Mouse (Mus musculus) telencephalon, adult 2 months (tissue): ENCODE data around the gene Eepd1.

Source experiments
- DNase-seq: peaks from one replicate; pipeline ENCODE4 v3.0.0-alpha.2; 2011; ENCODE audit warnings: low read depth, low spot score

Eepd1 gene

DNA sequence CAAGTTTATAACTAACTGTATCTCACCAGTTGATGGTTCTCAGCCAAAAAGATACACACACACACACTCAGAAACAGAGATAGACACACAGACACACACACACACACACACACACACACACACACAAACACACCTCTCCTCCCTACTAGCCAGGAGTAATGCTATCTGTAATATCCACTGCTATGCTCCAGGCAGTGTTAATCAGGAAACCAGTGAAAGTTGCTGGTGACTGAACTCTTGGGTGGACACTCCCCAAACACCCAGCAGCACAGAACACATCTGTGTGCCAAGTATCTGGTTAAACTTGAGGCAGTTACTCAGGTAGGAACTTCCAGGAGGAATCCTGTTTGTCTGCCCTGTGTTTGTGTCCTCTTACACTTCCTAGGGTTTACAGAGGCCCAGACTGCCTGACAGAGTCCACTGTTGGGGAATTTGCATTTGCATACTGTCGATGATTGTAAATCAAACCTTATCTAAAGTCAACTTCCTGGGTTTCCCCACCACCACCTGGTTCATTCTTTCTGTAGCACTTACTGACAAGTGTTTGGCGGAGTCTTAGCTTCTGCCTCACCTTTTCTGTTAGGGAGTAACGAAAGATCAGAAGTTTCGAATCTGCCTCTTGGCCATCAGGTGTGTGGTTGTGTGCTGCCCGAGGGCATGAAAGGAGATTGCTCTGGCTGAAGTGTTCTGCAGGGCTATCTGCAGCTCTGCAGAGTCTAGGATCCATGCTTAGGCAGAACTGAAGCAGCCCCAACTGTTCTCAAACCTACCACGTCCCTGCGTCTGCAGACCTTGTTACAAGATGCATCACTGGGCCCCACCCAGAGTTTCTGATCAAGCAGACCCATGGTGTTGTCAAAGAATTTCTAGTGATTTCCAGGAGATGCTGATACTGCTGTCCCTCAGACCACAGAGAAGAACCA is 97.6 kb downstream of the Eepd1 start:
- DNase-seq = no peak

DNA sequence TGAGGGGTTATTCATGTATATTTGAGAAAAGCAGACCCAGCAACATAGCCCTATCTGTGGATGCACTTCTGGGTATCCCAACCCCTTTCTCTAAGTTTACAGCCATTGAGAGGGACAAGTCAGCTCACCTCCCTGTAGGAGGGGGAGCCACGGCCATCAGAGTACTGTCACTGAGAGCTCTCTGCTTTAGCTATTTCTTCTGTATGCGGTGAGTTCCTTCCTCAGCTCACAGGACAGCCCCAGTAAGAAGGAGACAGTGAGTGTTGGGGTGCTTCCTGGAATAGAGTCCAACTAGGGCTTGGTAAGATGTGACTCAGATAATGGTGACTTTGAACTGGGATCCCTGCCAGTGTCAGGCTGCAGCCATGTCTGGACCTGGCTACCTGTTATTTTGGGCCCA is 102.3 kb downstream of the Eepd1 start:
- DNase-seq = no peak

GRCm38 (mm10) chr9:25585614-25586013 is 104.3 kb downstream of the Eepd1 start:
- DNase-seq = no peak

GRCm38 (mm10) chr9:25588581-25588980 is 107.2 kb downstream of the Eepd1 start:
- no peak for DNase-seq

DNA sequence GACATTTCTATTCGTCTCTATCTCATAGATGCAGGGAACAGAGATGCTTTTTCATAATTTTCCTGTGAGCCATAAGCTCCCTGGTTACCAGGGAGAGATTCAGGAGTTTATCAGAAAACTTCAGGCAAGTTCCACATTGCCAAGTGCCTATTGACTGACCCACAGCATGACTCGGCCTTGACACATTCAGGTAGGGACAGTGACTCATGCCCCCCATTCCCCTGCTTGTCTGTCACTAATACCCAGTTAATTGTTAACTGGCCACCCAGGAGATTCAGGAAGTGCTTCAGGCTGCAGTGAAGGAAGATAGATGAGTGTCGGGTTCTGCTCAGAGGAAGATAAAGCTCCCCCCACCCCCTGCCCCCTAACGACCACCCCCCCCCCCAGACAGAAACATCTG is 109.4 kb downstream of the Eepd1 start:
- no peak for DNase-seq

DNA sequence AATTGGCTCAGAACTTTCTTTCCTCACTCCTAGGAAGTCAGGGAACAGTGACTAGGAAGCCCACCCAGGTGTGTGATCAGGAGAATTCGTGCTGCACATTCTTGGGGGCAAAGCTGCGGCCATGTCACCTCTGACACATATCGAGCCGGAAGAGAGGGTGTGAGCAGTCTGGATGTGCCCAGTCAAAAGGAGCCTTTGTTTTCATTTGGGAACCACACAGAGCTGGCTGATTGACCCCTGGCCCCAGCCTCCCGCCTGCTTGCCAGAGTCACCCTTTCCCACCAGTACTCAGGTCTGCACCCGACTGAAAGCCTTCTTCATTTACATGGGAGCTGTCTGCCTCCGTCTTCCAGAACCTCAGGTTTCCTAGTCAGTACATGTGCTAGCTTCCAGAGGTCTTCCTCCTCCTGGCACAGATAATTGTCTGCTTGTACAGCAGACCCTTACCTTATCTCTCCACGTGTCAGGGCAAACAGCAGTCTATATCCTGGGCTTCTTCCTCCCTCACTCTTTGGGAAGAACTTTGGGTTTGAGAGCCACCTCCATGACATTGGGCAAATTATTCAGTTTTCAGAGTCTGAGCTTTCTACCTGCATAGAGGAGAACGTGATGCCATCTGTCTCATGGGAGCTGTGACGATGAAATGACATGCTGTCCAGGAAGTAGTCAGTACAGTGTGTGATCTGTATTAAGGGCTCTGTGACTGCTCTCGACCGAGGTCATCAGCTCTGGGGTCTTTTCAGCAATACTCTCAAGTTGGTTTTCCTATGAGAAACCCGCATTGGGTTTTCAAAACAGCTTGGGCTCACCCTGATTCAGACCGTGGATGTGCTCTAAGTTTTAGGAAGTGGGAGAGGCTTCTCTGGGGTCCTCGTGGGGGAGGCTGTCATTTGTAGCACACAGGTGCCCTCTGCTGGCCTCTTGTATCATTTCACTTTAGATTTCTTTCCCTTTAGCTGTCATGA is 110.3 kb downstream of the Eepd1 start:
- no peak for DNase-seq

DNA sequence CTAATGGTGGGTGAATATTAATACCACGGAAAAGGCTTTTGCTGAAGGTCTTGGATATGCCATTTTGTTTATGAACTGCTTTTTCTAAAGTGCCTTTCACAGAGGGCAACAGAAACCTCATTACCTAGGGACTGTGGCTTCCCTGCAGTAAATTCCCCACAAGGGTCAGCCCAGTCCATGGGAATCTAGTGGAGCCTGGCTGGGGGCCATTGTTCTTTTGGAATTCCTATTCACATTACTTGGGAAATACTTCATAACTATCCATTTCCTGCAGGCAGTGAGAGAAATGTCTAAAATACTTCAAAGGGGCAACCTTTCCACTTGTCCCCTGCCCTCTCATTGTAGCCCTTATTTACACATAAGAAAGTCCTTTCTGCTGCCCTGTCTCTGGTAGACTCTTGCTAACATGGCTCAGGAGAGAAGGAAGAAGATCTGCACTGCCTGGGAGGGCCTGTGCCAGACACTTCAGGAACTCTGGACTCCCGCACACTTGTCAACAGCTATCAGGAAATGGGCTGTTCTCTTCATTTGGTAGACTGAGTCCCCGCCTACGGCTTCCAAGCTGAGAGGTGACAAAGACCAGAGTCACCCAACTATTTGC is 111.1 kb downstream of the Eepd1 start:
- DNase-seq = no peak

- no peak for DNase-seq
Observed at GRCm38 (mm10) chr9:25624744-25625143, 143.4 kb downstream of the Eepd1 start.

- no peak for DNase-seq
Observed at GRCm38 (mm10) chr9:25629531-25630099, 148.3 kb downstream of the Eepd1 start.
